Mouse (Mus musculus): ENCODE results near the gene Gm13539. TPM values are rescaled to one million over a fixed set of nuclear protein-coding genes. Genes with fewer than 3 reads are reported as not detected.
"Not testable (repeated sequence)": the region's sequence is repeated elsewhere in the genome, so short reads cannot be mapped to it uniquely, and the experiment has no call there.

Gm13539 gene
- polyA plus RNA-seq, 1 experiment: not detected

DNA sequence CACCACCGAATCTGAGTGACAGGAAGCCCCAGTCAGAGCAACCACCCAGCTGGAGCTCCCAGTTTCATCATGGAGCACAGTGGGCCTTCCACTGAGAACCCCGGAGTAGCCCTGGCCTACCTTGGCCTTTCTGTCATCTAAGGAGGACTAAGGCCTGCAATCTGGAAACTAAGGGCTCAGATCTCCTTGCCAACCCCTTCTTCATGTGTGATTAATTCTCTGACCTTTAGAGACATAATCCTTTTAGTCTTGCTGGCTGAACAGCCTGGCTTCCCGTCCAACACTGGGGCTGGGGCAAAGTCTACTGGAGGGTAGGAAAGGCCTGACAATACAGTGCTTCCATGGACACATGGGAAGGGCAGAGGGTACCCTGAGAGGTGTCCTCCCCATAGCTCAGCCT is 6.1 kb upstream of the Gm13539 start:
- no peak for TF ChIP-seq CTCF (IDR thresholded peaks at IDR 0.05; ENCODE audit: extremely low read depth, insufficient read depth, low read length)
- TF ChIP-seq POLR2A (IDR thresholded peaks at IDR 0.05; ENCODE audit: extremely low read depth, insufficient read depth, low read length): no peak
- Histone ChIP-seq H3K4me3 (ENCODE audit: insufficient read depth, low read length) (no peak overlapping the region), H3K27ac (ENCODE audit: insufficient read depth, low read length) (no peak overlapping the region), H3K4me1 (ENCODE audit: control insufficient read depth, insufficient read depth, low read length) (no peaks in the 10 kb centered on the region)

DNA sequence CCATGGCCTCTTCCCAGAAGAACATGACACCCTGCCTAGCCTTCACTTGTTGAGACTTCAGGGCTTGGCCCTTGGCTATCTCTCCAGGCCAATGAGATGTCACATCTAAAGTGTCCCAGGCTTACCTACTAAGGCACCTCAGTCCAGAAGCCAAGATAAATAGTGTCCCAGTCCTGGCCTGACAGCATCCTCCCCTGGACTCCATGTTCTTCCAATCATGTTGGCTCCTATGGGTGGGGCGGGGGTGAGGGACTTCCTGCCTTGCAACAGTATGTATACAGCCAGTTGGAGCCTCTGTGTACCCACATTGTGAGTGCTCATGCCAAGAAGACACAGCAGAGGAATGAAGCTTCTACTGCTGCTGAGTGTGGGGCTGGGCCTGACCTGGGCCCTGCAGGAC is 5.3 kb upstream of the Gm13539 start, which contains the start of gene Lcn11:
Gene Lcn11 (plus strand): TSS at position 301 of the 400 bp plus-strand sequence.
- H3K4me1 ChIP-seq (ENCODE audit: control insufficient read depth, insufficient read depth, low read length): no peaks in the 10 kb centered on the region
- no peak within 1 kb of the TSS for H3K27ac ChIP-seq (ENCODE audit: insufficient read depth, low read length)
- no peak within 1 kb of the TSS for H3K4me3 ChIP-seq (ENCODE audit: insufficient read depth, low read length)
- TF ChIP-seq POLR2A (IDR thresholded peaks at IDR 0.05; ENCODE audit: extremely low read depth, insufficient read depth, low read length): no peak
- TF ChIP-seq CTCF (IDR thresholded peaks at IDR 0.05; ENCODE audit: extremely low read depth, insufficient read depth, low read length): no peak

DNA sequence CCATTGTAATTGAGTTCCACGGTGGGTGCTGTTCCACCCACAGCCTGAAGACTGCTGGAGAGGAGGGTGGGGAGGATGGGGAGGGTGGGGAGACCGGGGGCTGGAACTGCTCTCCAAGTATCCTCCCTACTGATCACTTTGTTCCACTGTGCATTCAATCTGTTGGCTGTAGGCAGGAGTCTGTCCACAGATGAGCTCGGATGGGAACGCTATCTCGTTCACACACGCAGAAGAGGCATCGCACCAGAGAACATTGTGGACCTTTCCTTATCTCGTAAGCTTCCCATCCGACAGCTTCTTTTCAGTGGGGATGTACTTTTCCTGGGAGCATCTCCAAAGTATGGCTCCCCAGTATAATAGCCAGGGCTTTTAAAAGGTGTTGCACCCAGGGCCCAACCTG is 3.0 kb upstream of the Gm13539 start:
- Histone ChIP-seq H3K4me1 (ENCODE audit: control insufficient read depth, insufficient read depth, low read length) (no peaks in the 10 kb centered on the region), H3K27ac (ENCODE audit: insufficient read depth, low read length) (no peak overlapping the region), H3K4me3 (ENCODE audit: insufficient read depth, low read length) (no peak overlapping the region)
- TF ChIP-seq CTCF (IDR thresholded peaks at IDR 0.05; ENCODE audit: extremely low read depth, insufficient read depth, low read length) (no peak), POLR2A (IDR thresholded peaks at IDR 0.05; ENCODE audit: extremely low read depth, insufficient read depth, low read length) (no peak)

DNA sequence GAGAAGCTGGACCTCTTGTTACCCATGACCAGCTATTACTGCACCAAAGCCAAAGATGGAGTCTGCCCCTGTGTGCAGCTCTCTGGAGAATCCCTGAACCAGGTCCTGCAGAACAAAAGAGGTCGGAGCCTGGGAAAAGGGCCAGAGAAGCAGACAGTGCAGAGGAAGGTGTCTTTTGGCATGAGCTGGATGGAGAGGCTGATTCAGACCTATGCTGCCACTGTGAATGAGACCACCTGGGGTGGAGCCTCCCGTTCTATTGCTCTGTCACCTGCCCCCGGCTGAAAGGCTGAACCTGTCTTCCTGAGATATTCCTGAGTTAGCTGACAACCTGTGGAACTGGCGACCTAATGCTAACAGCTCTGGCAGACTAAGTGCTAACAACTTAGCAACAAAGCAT is 1.1 kb upstream of the Gm13539 start:
- no peak overlapping the region for H3K4me3 ChIP-seq (ENCODE audit: insufficient read depth, low read length)
- TF ChIP-seq CTCF (IDR thresholded peaks at IDR 0.05; ENCODE audit: extremely low read depth, insufficient read depth, low read length) (no peak), POLR2A (IDR thresholded peaks at IDR 0.05; ENCODE audit: extremely low read depth, insufficient read depth, low read length) (no peak)
- H3K27ac ChIP-seq (ENCODE audit: insufficient read depth, low read length): no peak overlapping the region
- H3K4me1 ChIP-seq (ENCODE audit: control insufficient read depth, insufficient read depth, low read length): no peaks in the 10 kb centered on the region

DNA sequence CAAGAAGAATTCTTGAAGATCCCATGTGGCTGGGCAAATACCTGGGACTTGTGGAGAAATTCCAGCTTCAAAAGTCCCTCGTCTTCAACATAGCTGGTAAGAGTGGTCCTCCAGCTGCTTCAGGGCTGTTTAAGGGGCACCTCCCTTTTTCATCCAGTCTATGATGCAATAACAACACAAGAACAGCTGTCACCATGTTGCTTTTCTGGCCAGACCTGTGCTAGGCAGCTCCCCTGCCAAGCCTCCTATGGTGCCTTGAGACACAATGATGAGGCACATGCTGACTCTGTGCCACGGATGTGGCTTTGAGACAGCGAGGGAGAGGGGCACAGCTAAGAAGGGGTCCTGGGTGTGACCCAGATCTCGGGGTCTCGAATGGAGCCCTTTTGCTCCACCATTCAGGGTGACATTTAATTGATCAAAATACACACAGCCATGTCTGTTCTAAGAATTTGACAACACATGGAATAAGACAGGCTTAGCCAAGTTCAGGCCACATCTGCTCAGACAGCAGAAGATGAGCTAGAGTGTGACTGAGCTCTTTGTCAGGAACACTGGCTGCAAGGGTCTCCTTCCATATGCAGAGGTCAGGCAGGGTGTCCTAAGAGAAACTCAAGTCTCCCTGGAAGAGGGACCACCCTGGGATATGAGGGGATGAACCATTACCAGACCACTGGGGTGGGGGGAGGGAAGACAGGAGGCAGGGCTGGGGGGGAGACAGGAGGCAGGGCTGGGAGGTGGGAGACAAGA is 3.7 kb downstream of the Gm13539 start:
- H3K4me3 ChIP-seq (ENCODE audit: insufficient read depth, low read length): no peak overlapping the region
- TF ChIP-seq POLR2A (IDR thresholded peaks at IDR 0.05; ENCODE audit: extremely low read depth, insufficient read depth, low read length) (no peak), CTCF (IDR thresholded peaks at IDR 0.05; ENCODE audit: extremely low read depth, insufficient read depth, low read length) (no peak)
- H3K4me1 ChIP-seq (ENCODE audit: control insufficient read depth, insufficient read depth, low read length): no peaks in the 10 kb centered on the region
- H3K27ac ChIP-seq (ENCODE audit: insufficient read depth, low read length): no peak overlapping the region

DNA sequence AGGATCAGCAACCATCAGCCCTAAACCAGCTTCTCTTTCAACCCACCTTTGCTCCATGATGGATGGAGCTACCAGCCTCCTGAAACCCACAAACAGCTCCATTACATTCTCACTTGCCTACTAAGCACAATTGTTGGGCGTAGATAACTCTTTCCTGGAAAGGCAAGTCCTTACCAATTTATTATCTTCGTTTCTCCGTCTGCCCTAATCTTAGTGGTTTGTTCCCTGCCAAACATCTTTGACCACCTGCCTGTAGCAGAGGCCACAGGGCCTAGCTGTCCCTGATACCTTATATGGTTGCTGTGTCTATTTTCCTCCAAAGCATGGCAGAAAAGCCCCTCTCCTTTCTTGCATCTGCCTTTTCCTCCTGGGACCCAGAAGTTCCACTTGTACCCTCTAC is 7.0 kb downstream of the Gm13539 start:
- no peak overlapping the region for H3K4me3 ChIP-seq (ENCODE audit: insufficient read depth, low read length)
- no peaks in the 10 kb centered on the region for H3K4me1 ChIP-seq (ENCODE audit: control insufficient read depth, insufficient read depth, low read length)
- H3K27ac ChIP-seq (ENCODE audit: insufficient read depth, low read length): no peak overlapping the region
- TF ChIP-seq CTCF (IDR thresholded peaks at IDR 0.05; ENCODE audit: extremely low read depth, insufficient read depth, low read length) (no peak), POLR2A (IDR thresholded peaks at IDR 0.05; ENCODE audit: extremely low read depth, insufficient read depth, low read length) (no peak)

DNA sequence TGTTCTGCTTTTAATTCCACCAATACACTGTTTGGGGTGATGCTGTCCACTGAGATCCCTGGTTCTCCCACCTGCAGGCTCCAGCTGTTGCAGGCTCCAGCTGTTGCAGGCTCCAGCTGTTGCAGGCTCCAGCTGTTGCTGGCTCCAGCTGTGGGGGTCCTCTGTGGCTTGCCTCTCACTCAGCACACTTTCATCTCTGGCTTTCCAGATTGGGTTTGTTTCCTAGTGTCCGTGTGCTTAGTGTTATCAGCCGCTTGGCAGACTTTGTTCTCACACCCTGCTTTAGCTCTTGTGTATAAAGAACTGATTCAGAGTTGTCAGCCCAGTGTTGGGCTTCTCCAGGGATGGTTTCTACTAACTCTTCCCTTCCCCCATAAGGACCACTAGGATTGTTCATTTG is 15.6 kb downstream of the Gm13539 start:
- Histone ChIP-seq H3K4me1 (ENCODE audit: control insufficient read depth, insufficient read depth, low read length) (no peaks in the 10 kb centered on the region), H3K27ac (ENCODE audit: insufficient read depth, low read length) (no peak overlapping the region), H3K4me3 (ENCODE audit: insufficient read depth, low read length) (no peak overlapping the region)
- TF ChIP-seq POLR2A (IDR thresholded peaks at IDR 0.05; ENCODE audit: extremely low read depth, insufficient read depth, low read length) (no peak), CTCF (IDR thresholded peaks at IDR 0.05; ENCODE audit: extremely low read depth, insufficient read depth, low read length) (no peak)

DNA sequence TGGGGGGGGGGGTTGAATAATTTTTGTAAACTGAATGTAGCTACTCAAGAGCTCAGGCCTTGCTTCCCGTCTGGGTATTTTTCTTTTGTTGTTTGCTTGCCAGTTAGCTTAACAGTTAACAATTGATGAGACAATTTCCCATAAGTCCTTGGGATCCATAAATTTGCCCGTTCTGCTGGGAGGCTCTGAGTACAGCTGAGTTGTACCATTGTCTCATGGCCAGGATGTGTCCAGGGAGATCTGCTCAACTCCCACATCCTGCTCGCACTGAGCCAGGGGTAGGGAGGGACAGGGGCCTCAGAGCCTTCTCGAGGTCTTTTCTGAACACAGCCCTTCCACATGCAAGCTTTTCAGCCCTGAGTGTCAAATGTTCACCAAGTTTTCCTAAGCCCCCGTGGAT is 16.0 kb downstream of the Gm13539 start:
- Histone ChIP-seq H3K4me3 (ENCODE audit: insufficient read depth, low read length) (no peak overlapping the region), H3K4me1 (ENCODE audit: control insufficient read depth, insufficient read depth, low read length) (no peaks in the 10 kb centered on the region), H3K27ac (ENCODE audit: insufficient read depth, low read length) (no peak overlapping the region)
- TF ChIP-seq CTCF (IDR thresholded peaks at IDR 0.05; ENCODE audit: extremely low read depth, insufficient read depth, low read length) (no peak), POLR2A (IDR thresholded peaks at IDR 0.05; ENCODE audit: extremely low read depth, insufficient read depth, low read length) (no peak)

DNA sequence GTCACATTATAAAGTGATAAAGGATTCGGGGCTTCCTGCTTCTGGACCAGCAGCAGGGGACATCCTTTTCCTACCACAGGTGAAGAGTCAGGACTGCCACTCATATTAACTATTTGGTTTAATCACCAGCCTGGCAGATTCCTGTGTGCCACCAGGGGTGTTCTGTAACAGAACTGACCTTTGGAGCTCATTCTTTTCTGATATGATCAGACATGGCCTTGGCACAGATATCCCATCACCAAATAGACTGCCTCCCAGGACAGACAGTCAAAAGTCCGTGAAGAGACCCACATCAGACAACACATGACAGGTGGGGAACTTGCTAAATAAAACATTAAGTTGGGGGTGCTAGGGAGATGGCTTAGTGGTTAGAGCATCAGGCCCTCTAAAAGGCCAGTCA is 29.7 kb downstream of the Gm13539 start:
- H3K4me3 ChIP-seq (ENCODE audit: insufficient read depth, low read length): no peak overlapping the region
- no peaks in the 10 kb centered on the region for H3K4me1 ChIP-seq (ENCODE audit: control insufficient read depth, insufficient read depth, low read length)
- TF ChIP-seq CTCF (IDR thresholded peaks at IDR 0.05; ENCODE audit: extremely low read depth, insufficient read depth, low read length): no peak
- no peak for TF ChIP-seq POLR2A (IDR thresholded peaks at IDR 0.05; ENCODE audit: extremely low read depth, insufficient read depth, low read length)
- no peak overlapping the region for H3K27ac ChIP-seq (ENCODE audit: insufficient read depth, low read length)

DNA sequence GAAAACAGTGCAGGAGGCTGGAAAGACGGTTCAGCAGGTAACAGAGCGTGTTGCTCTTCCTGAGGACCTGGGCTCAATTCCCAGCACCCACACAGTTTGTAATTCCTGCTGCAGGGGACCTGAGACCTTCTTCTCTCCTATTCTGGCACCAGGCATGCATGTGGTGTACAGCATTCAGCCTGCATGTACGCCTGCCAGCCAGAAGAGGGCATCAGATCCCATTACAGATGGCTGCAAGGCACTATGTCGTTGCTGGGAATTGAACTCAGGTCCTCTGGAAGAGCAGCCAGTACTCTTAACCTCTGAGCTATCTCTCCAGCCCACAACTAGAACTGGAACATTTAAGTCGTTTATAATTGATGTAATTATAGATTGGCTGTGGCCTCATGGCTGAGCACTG is 31.3 kb downstream of the Gm13539 start:
- Histone ChIP-seq H3K27ac (ENCODE audit: insufficient read depth, low read length) (no peak overlapping the region), H3K4me3 (ENCODE audit: insufficient read depth, low read length) (no peak overlapping the region), H3K4me1 (ENCODE audit: control insufficient read depth, insufficient read depth, low read length) (no peaks in the 10 kb centered on the region)
- no peak for TF ChIP-seq POLR2A (IDR thresholded peaks at IDR 0.05; ENCODE audit: extremely low read depth, insufficient read depth, low read length)
- TF ChIP-seq CTCF (IDR thresholded peaks at IDR 0.05; ENCODE audit: extremely low read depth, insufficient read depth, low read length): no peak

DNA sequence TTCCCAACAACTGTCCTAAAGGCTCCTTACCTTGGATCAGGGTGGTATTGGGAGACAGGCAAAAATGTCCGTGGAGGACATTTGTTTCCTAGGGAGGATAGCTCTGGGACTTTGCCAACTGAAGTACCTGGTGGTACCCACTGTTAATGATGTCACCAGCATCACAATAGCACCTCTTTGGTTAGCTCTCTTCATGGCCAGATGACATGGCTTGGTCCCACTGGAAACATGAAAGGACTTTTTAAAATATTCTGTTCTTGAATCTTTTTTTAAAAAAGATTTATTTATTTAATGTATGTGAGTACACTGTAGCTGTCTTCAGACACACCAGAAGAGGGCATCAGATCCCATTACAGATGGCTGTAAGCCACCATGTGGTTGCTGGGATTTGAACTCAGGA is 33.7 kb downstream of the Gm13539 start, which contains the start of gene Glt6d1:
Gene Glt6d1 (minus strand): TSS at position 101 of the 400 bp plus-strand sequence.
- H3K27ac ChIP-seq (ENCODE audit: insufficient read depth, low read length): 0 out of 2 replicates have a peak within 1 kb of the TSS, but pooled peaks have one; percentile 37
- H3K4me3 ChIP-seq (ENCODE audit: insufficient read depth, low read length); H3K4me1 ChIP-seq (ENCODE audit: control insufficient read depth, insufficient read depth, low read length): not testable (repeated sequence)
